Mouse (Mus musculus) left cerebral cortex, postnatal 10 days (tissue): ENCODE results near the gene Glrb. TPM values are rescaled to one million over a fixed set of nuclear protein-coding genes. Genes with fewer than 3 reads are reported as not detected.

ENCODE experiments used
- DNase-seq, 2 experiments: peaks; one replicate each; pipeline ENCODE4 v3.0.0; 2021 to 2022; ENCODE audit warnings: low spot score in 2 of 2, mixed read lengths in 1 of 2; ENCODE audit errors: extremely low spot score in 1 of 2
- intact Hi-C: fragments of 180-260 bp; cut with DNase I; formaldehyde crosslinking; loops from one replicate; pipeline ENCODE4 v1.15.1; 2025
- total RNA-seq, 2 experiments: library from RNA; stranded (reverse); gene quantifications; 2 replicates each; pipeline ENCODE4 v1.2.3; 2021

Gene Glrb
- 100 to 1,000 TPM; 149 to 160 TPM for total RNA-seq

DNA sequence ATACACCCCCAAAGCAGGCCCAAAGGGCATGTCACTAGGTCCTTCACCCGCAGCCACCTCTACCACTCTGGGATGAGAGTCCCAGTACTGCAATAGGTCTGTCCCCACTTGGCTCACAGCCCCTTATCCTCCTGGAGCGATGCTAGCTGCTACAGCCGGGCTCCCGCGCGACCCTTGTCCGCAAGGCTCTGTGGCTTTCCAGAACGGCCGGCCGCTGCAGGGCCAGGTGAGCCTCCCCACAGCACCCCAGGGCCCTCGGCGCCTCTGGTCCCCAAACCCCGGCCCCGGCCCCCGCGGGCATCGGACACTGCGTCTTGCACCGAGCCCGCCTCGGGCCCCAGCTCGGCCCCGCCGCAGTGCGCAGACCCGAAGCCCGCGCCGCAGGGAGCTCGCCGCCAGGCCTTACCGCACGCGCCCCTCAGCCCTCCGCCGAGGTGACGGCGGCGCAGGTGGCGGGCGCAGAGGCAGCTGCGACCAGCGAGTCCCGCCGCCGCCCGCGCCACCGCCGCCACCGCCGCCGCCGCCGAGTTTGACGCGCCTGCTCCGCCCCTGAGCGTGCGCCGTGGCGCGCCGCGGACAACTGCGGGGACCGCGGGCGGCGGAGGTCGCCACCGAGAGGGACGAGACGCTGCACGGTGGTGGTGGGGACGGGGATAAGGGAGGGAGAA is at the start of gene Glrb:
Glrb (minus strand) TSS at position 550 of the 668 bp plus-strand sequence.
- peak; percentile 18 to 76 for DNase-seq
- intact Hi-C loops: no loop called here

DNA sequence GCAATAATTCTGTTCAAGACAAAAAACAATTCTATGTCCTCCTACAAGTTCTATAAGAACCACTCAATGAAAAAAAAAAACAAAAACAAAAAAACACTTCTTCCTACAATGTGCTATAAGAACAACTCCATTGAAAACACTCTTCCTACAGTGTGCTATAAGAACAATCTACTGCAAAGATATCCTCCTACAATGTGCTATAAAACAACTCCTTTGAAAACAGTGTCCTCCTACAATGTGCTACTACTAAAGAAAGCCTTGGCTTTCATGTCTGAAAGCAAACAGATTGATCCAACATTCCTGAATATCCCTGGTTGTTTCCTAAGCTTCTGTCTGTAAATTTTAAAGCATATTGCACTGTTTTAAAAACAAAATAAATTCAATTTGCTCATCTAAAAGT is 46.5 kb upstream of the Glrb start:
- no peak for DNase-seq

DNA sequence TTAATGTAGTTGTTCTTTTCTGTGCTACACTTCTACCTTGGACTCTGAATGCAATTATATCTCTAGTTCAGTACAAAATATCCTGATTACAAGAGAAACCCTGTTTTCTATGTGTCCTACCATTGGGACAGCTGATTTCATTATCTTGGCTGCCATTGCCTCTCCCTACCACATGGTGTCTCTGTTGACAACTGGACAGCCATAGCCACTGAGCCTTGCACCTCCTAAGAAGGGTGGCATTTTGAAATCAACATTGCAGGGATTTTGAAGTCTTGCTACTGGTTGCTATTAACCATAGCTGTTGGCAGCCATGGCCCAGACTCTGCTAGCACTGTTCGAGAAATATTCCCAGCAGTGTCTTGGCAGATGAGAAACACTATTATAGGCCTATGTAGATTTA is 45.1 kb upstream of the Glrb start:
- intact Hi-C loops: loop anchor here (5.0 kb wide), 2 partner anchors 824 to 969 kb away; no protein-coding TSS in a partner anchor
- peak; percentile 36 to 57 for DNase-seq

More for the DNA sequence above, 46.5 kb upstream of the Glrb start:
- intact Hi-C loops: loop anchor here (5.0 kb wide), 2 partner anchors 822 to 967 kb away; no protein-coding TSS in a partner anchor

DNA sequence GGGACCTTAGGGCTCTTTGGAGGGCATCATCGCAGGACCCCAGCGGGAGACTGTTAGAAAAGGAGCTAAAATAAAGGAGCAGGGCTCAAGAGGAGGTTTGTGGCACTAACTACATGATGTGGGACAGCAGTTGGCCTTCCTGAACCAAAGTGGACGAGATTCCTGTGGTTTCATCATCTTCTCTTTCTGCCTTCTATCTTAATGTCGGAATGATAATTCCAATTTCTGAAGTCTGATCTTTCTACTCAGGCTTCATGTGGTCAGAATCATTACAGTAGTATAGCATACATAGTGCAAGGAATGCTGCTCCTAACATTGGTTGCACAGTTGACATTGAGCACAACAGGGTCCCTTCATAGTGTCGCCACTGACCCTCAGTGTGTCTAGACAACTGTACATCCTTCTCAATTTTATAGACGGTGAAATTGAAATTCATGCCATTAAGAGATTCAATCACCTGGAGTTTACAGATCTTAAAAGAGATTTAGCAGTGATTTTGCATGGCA is 372 bp upstream of the Glrb start:
- intact Hi-C loops: no loop called here
- DNase-seq: no peak

DNA sequence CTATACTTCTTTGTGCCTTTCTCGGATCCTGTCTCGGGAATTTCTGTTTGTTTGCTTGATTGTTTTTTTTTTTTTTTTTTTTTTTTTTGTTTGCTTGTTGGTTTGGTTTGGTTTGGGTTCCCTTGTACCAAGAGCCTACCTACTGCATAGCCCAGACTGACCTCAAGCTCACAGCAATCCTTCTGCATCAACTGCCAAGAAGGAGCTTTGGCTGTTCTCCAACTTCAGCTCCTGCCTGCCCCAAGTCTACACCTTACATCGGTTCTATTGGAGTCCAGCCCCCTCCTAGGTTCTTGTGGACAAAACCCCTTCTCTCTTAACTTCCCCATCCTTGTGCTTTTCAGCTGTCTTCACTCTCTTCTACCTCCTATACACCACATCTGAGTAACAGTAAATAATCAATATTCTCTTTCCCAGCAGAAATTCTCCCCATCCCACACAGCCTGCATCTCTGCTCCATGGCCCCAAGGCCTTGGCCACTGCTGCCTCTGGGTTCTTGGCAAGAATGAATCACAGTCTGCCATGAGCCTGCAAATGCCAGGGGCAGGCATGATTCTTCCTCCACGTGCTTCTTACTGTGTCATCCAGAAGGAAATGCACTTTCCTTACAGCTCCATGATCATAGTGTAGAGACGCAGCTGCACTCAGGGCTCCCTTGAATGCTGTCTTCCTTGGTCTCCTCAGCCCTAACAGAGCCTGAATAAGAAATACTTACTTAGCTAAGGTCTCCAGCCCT is 18.5 kb downstream of the Glrb start:
- no peak for DNase-seq
- intact Hi-C loops: no loop called here

DNA sequence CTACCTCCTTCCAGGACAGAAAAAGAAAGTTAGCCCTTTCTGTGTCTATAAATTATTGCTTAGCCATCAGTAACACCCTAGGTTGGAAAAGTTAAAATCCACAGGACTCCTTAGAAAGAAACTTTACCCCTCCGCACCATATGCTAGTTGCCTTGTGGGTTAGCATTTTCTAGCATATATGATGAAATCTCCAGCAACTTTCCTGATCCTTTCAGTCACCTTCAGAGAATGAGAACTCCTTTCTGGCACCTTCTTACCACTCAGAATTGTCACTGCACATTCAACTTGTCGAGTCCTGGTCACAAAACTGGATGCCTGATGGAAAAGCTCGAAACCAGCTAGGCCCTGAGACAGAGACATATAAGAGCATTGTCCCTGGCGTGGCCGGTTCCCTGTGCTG is 19.1 kb downstream of the Glrb start:
- intact Hi-C loops: no loop called here
- DNase-seq: no peak

DNA sequence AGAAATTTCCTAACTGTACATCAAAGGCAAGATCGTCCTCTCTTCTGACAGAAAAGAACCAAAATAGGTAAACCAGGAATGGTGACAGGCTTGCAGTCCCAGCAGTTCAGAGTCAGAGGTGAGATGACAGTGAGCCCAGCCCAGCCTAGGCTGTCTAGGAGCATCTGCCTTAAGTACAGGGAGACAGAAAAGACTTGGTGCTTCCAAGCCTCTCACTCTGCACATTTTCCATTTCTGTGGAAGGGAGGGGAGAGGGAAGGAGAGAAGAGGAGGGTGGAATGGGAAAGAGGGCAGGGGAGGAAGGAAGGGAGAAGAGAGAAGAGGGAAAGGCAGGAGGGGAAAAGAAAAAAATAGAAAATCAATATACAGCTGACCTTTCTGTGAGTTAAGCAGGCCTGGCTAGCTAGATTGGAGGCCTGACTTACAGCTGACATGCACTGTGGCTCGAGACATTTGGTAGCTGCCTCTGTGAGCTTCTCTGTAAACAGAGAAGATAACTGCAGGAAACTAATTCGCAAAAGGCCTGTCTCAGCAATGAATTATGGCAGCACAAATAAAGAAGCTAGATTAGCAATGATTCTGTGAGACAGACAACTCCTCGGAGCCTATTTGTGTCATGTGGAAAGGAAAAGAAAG is 20.3 kb downstream of the Glrb start:
- intact Hi-C loops: no loop called here

DNA sequence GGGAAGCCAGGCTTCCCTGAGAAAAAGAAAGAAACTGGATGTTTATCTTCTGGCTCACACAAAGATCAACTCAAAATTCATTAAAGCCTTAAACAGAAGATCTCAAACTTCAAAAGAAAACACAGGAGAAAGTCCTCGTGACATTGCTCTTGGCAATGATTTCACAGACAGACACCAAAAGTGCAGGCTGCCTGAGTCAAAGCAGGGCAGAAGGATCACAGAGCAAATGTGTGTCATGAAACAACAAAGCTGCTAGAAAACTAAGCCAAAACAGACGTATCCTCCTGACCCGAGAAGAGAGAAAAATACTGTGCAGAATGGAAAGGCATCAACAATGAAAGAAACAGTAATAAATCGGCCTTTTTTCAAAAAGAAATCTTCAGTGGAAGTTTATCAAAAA is 22.4 kb downstream of the Glrb start:
- intact Hi-C loops: no loop called here
- DNase-seq: no peak

More for the DNA sequence above, 20.3 kb downstream of the Glrb start:
- DNase-seq: no peak

DNA sequence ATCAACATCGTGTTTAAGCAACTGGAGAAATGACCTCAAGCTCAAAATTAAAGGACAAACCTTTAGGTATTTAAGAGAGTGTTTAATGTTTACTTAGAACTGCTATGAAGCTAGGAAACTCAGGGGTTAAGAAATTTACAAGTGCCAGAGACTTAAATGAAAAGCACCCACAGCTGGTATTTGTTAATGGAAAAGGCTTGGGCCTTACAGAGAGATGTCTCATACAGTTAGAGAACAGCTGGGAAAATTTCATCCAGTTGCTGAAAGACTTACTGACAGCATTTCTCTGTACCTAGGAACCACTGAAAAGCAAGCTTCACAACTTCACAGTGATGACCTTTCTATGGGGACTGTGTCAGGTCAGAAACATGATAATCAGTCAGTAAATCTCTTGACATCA is 28.3 kb downstream of the Glrb start:
- no peak for DNase-seq
- intact Hi-C loops: no loop called here

DNA sequence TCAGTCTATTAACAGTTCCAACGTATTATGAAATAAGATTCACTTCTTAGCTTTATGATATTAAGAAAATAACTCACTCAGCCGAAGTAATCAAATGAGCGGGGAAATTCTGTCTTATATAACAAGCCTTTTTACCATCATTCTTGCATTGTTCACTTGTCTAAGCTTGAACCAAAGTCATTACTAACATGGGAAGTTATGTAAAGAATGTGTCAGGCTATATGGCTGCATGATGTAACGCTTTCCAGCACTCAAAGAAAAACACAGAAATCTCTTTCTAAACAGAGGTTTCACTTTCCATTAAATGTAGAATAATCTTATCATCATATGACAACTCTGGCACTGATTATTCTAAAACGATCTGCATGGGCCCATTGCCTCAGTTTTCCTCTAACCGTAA is 29.9 kb downstream of the Glrb start:
- no peak for DNase-seq
- intact Hi-C loops: no loop called here

DNA sequence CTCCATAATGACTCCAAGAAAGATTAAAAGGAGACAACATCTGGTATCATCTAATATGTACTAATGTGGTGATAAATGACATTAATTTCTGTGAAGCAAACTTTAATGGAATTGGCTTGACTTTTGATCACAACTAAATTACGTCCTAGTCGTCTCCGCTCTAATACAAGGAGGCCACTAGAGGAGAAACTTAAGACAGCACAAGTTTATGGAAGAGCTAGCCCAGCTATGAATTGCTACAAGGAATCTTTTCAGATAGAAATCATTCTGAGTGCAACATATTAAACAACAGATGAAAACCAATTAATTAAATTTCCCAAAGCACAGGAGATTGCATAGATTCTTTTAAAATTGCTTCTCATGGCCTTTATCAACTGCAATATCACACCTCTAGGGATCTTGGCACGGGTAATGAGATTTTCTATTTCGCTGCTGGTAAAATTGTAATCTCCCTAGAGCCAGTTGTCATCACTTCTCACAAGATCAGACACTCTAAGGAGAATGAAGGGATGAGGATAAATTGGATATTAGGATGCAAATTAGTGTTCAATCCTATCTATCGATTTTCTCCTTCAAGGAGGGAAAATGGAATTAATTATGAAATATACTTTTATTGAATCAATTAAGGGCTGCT is 32.7 kb downstream of the Glrb start:
- DNase-seq: no peak
- intact Hi-C loops: no loop called here

DNA sequence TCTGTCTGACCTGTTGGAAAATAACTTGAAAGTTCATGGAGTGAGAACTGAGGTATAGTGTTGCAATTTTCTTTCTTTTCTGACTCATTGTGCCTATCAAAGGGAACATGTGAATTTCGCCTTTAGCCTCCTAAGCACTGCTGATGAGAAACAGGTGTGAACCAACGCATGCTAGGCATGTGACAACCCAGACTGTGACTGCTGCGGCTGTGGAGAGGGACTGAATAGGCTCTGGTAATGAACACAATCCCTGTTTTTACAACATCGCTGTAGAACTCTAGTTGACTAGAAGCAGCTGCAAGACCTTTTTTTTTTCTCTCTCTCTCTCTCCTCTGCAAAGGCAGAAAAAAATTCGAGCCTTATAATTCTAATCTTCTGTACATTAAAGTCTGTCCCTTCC is 34.9 kb downstream of the Glrb start:
- peak; percentile 9 to 31 for DNase-seq
- intact Hi-C loops: no loop called here

DNA sequence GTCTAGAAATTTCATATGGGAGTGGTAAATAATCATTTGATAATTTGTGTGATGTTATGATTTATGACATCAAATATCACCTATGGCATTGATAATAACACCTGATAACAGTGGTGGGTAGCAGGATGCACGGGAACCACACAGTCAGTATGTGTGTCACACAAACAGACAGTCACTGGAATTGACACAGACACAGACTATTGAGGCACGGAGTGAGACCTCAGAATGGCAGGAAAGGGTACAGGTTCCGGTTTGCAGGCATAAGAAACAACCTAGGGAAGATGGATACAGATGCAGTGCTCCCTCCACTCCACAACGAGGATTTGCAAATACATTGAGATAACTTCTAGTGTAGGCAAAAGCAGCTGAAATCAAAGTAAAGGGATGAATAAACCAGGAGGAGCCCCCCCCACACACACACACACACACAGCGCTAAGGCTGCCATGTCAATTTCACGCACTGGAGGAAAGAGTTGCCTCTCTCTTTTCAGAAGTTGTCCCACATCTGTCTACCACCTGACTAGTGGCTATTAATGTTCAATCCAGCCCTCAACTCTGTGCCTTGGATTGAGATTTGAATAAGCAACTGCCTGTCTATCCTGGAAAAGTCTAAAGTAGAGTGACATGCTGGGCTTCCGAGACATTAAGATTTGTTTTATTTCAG is 38.6 kb downstream of the Glrb start:
- intact Hi-C loops: no loop called here
- DNase-seq: no peak

DNA sequence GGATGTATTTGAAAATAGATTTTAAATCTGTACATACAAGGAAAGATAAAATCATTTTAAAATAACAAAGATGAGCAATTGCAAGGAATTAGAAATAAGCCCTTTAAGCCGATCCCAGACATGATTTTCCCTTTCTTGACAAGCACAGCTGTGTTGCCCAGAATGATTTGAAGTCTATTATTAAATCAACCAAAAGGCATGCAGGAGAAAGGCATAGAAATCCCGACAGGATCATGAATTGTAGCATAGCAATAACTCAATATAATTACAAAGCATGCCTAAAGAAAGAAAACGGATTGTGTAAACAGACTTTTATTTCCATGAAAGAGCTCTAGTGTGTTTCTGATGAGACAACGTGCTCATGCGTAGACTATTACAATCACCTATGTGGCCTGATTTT is 39.4 kb downstream of the Glrb start:
- intact Hi-C loops: no loop called here
- no peak for DNase-seq

DNA sequence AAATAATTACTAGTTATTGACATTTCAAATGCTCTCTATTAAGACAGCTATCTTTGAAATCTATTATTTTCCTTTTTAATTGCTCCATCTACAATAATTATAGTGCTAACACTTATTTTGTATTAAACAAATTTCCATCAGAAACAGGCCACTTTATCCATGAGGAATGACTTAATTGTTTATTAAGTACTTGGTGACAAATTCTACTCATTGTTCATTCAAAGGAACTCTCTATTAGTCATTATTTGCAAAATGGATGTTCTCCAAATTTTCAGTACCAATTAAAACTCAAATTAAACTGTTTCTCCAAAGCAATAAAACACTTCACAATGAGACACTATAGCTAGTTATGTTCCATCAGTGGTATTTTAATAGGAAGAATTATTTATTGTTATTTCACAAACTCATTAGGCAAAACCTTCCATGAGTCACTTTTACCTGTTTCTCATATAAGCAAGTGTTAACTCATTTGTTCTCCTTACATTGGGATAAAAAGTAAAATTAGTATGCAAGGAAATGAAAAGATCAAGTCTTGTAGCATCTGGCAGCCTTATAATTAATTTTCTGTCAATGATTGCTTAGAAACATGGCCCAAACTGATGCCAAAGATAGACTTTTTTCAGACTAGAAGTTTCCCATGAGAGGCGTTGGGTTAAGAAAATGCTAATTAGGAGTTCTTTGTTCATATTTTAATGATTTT is 41.8 kb downstream of the Glrb start:
- intact Hi-C loops: no loop called here
- no peak for DNase-seq

DNA sequence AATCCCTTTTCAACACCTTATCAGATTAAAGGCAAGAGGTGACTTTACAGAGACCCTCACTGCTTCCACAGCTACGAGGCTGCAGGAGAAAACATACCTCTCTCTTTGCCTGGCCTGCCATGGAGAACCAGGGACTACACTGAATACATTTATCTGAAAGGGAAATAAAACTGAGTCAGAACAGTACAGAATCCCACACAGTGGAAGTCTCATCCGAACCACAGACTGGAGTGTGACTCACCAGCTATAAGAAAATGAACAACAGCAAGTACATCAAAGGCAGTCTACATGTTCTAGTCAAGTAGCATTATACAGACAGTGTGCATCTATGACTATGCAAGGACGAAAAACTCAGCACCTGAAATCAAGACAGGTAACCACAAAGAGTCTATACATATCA is 46.1 kb downstream of the Glrb start:
- intact Hi-C loops: no loop called here
- DNase-seq: no peak

DNA sequence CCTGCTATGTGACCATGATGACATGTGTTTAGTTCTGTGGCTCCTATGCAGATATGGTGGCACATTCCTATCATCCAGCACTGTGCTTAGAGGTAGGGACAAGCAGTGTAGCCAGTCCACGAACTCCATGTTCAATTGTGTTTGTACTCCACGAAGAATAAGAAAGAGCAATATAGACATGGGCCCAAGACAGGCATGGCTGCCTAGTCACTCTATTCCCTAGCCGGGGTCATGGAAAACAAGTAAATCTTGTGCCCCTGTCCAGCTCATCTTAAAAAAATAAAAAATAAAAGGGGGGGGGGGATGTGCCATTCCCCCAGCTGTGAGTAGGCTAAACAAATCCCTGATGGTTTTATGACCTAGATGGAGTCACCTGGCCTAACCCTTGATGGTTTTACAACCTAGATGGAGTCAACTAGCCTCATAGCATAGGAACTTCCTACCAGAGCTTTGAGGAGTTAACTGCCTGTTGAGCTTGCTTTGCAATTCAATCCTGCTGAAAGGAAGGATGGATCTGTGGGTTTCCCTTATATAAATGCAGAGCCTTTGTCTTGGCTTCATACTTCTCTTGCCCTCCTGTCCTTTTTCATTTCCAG is 60.5 kb downstream of the Glrb start:
- DNase-seq: no peak
- intact Hi-C loops: no loop called here

DNA sequence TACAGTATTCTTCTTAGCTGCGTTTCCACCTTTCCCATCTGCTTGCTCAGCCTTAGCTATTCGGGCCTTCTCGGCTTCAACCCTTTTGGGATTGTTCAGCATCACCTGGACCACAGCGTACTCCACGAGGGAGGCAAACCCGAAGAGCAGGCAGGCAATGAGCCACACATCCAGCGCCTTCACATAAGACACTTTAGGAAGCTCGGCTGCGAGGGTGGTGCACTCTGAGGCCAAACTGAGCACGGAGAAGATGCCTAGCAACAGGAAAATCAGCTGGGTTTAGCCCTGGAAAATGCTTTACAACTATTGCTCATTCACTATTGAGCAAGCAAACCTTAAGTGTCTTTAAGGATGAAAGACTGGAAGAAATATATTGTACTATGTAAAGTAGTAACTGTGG is 62.5 kb downstream of the Glrb start:
- intact Hi-C loops: no loop called here
- DNase-seq: no peak
